ENCODE assay signal across 8 mouse cellular contexts in the genomic region with DNA sequence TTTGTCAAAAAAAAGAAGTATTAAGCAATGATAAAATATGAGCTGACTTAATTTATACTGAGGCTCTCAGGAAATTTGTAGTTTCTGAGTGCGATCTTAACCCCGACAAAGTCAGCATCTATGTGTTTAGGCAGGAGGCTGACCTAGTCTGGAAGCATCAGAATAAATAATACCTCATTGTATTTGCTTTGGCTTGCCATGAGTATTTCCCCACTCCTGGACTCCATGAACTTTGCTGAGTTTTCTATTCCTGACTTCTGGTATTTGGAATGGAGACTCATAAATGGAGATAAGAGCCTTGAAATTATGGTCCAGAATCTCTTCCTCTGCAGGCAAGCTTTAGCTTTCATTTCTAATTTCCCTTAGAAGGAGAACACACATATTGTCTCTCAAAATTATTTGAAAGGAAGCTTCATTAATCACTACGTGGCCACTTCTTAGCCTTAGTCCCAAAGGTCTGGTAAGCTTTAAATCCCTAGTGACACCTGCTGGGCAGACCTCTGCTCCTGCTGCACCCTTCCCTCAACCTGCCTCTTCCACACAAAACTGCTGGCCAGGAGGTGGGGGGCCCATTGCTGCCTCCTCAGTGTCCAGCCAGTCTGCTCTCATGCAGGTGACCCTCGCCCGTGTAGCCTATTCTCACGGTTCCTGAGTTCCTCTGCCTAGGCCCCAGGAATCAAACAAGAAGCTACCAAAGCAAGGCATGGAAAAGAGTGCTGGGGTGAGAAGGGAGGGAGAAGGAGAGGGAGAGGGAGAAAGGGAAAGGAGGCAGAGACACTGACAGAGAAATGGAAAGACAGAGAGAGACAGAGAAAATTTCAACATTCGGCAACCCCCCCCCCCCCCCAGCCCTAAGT.
DNase-seq lines count a peak whose midpoint lies in the region; ATAC-seq lines count a peak whose summit lies in the region.

No protein-coding gene starts in this region.

- H3K9ac ChIP-seq in forebrain, embryonic 15.5 days (replicated peaks) = no peak overlapping the region
- H3K9ac ChIP-seq in neural tube, embryonic 11.5 days (ENCODE audit: low read length) = no peak overlapping the region

- no peaks in the 10 kb centered on the region for H3K27me3 ChIP-seq in forebrain, embryonic 15.5 days
- H3K27me3 ChIP-seq in neural tube, embryonic 11.5 days (ENCODE audit: control insufficient read depth, insufficient read depth, low read length) = no peaks in the 10 kb centered on the region

- no peak; the same call in 1 of the 2 replicates for ATAC-seq in forebrain, embryonic 15.5 days (replicated peaks)
- no peak for ATAC-seq in neural tube, embryonic 11.5 days (ENCODE audit: insufficient read depth, low FRiP score, low TSS enrichment)

- no peaks in the 10 kb centered on the region for H3K9me3 ChIP-seq in forebrain, embryonic 15.5 days
- no peaks in the 10 kb centered on the region for H3K9me3 ChIP-seq in neural tube, embryonic 11.5 days (ENCODE audit: control insufficient read depth, low read length)

- H3K4me1 ChIP-seq in forebrain, embryonic 15.5 days = peaks cover 44% of the 10 kb centered on the region
- peaks cover 15% of the 10 kb centered on the region for H3K4me1 ChIP-seq in neural tube, embryonic 11.5 days (ENCODE audit: control insufficient read depth, insufficient read depth, low read length)

- DNase-seq in left cerebral cortex, postnatal 4 days = peak; percentile 6
- no peak for DNase-seq in left cerebral cortex, adult 8-10 months (ENCODE audit: low spot score in 2 of 2)
- DNase-seq in kidney, postnatal 4 days = peak; percentile 31 to 59
- no peak for DNase-seq in neural tube, embryonic 11.5 days (ENCODE audit: low spot score)
- no peak for DNase-seq in urinary bladder, postnatal 36 days (ENCODE audit: low spot score in 2 of 2)
- no peak for DNase-seq in gastrocnemius, postnatal 10 days
- no peak for DNase-seq in urinary bladder, postnatal 14 days (ENCODE audit: low spot score)

- peak overlapping the region; percentile 90 for H3K27ac ChIP-seq in forebrain, embryonic 15.5 days (replicated peaks)
- peak overlapping the region; percentile 39; the same call in 1 of the 2 replicates for H3K27ac ChIP-seq in neural tube, embryonic 11.5 days (ENCODE audit: low read depth, low read length)

- no peak overlapping the region for H3K4me3 ChIP-seq in forebrain, embryonic 15.5 days
- H3K4me3 ChIP-seq in neural tube, embryonic 11.5 days (ENCODE audit: low read depth, low read length) = no peak overlapping the region

- no peaks in the 10 kb centered on the region for H3K36me3 ChIP-seq in forebrain, embryonic 15.5 days
- no peaks in the 10 kb centered on the region for H3K36me3 ChIP-seq in neural tube, embryonic 11.5 days (ENCODE audit: control insufficient read depth, insufficient read depth, low read length)

- WGBS in forebrain, embryonic 15.5 days = 28% methylated on average over 7 of the region's 7 CpGs
- 47% methylated on average over 7 of the region's 7 CpGs for WGBS in neural tube, embryonic 11.5 days

- intact Hi-C loops in left cerebral cortex, postnatal 4 days (cut with DNase I) = no loop called here

- peak overlapping the region; percentile 35; the same call in 1 of the 2 replicates for H3K4me2 ChIP-seq in forebrain, embryonic 15.5 days (replicated peaks)
- no peak overlapping the region for H3K4me2 ChIP-seq in neural tube, embryonic 11.5 days (ENCODE audit: low read depth)

Comparison
In these comparisons a context has a peak if more than half of its experiments do, and no peak if none do; other contexts are left out.
1. DNase-seq: peak in left cerebral cortex, postnatal 4 days (single experiment) and kidney, postnatal 4 days (2 of 2); none in left cerebral cortex, adult 8-10 months (0 of 2), neural tube, embryonic 11.5 days (single experiment), urinary bladder, postnatal 36 days (0 of 2), gastrocnemius, postnatal 10 days (single experiment) and urinary bladder, postnatal 14 days (single experiment).